Mouse (Mus musculus) liver, embryonic 14.5 days (tissue): ENCODE measurements around the gene Actrt3.

Experiments used
- CTCF ChIP-seq: IDR thresholded peaks from 2 replicates; pipeline ENCODE4 v1.5.1; 2016; ENCODE audit warnings: antibody characterized with exemption, low read depth, control low read depth
- EP300 ChIP-seq: IDR thresholded peaks from 2 replicates; pipeline ENCODE4 v1.6.1; 2016; ENCODE audit warnings: antibody characterized with exemption, low read depth

GRCm38 (mm10) chr3:30547908-30548307 is 51.8 kb downstream of the Actrt3 start, which contains the start of gene Mecom:
- TF ChIP-seq CTCF (no peak), EP300 (no peak)
